Mouse (Mus musculus) heart, adult 11 months (tissue): ENCODE measurements at regions not wholly inside any gene's neighbourhood (a gene's known extent, or its start where the extent isn't known, plus 50 kb on each side); places are given as distances from the start of the nearest gene placed in this dataset.

ENCODE experiments used
- DNase-seq: peaks from one replicate; pipeline ENCODE4 v3.0.0; 2022

GRCm38 (mm10) chr7:62572316-62572715, 108.0 kb upstream of the Peg12 start:
- DNase-seq: peak; percentile 76

- DNase-seq: peak; percentile 86
Measured at GRCm38 (mm10) chr7:62571759-62572158, 107.4 kb upstream of the Peg12 start.

- no peak for DNase-seq
Measured at GRCm38 (mm10) chr7:62542187-62542586, 77.9 kb upstream of the Peg12 start.
